Mouse (Mus musculus) midbrain, postnatal 0 days (tissue): Measurements from ENCODE around the gene March5. TPM values are rescaled to one million over a fixed set of nuclear protein-coding genes. Genes with fewer than 3 reads are reported as not detected.
"Not testable (repeated sequence)": the region's sequence is repeated elsewhere in the genome, so short reads cannot be mapped to it uniquely, and the experiment has no call there.

Experiments used
- ATAC-seq: fragments of 200-750 bp; cut with Nextera tagmentation; 2 replicates; pipeline ENCODE4 v1.8.0; 2017; ENCODE audit warnings: moderate number of reproducible peaks, mild to moderate bottlenecking, moderate TSS enrichment, moderate library complexity; ENCODE audit not compliant: low FRiP score
- DNase-seq: peaks from one replicate; pipeline ENCODE4 v3.0.0-alpha.2; 2015; ENCODE audit warnings: low spot score
- H3K27ac ChIP-seq: fragments of 300-500 bp; sonication (generic); 2 replicates; pipeline ENCODE4 v1.5.1; 2014; ENCODE audit warnings: low read depth, mild to moderate bottlenecking, low read length, mixed read lengths
- H3K27me3 ChIP-seq: fragments of 300-500 bp; sonication (generic); 2 replicates; pipeline ENCODE4 v1.6.1; 2014; ENCODE audit warnings: low read length, control low read depth, mixed read lengths; ENCODE audit not compliant: insufficient read depth
- H3K36me3 ChIP-seq: fragments of 300-500 bp; sonication (generic); 2 replicates; pipeline ENCODE4 v1.6.1; 2014; ENCODE audit warnings: low read length, control low read depth, mixed read lengths; ENCODE audit not compliant: insufficient read depth
- H3K4me1 ChIP-seq: fragments of 300-500 bp; sonication (generic); 2 replicates; pipeline ENCODE4 v1.6.1; 2014; ENCODE audit warnings: mild to moderate bottlenecking, control low read depth, antibody characterized with exemption, low read length, mixed read lengths; ENCODE audit not compliant: insufficient read depth
- H3K4me2 ChIP-seq: fragments of 300-500 bp; sonication (generic); 2 replicates; pipeline ENCODE4 v1.6.1; 2014; ENCODE audit warnings: low read depth, mild to moderate bottlenecking, low read length, mixed read lengths; ENCODE audit not compliant: poor library complexity, severe bottlenecking
- H3K4me3 ChIP-seq: fragments of 300-500 bp; sonication (generic); 2 replicates; pipeline ENCODE4 v1.5.1; 2014; ENCODE audit warnings: low read depth, mild to moderate bottlenecking, low read length, moderate library complexity
- H3K9ac ChIP-seq: fragments of 300-500 bp; sonication (generic); replicated peaks from 2 replicates; pipeline ENCODE4 v1.6.1; 2014; ENCODE audit warnings: mild to moderate bottlenecking, low read length, moderate library complexity, mixed read lengths; ENCODE audit not compliant: poor library complexity, severe bottlenecking
- H3K9me3 ChIP-seq: fragments of 300-500 bp; sonication (generic); 2 replicates; pipeline ENCODE4 v1.6.1; 2016; ENCODE audit warnings: low read length, control low read depth
- CTCF ChIP-seq: IDR thresholded peaks from 2 replicates; pipeline ENCODE4 v1.5.1; 2016; ENCODE audit warnings: antibody characterized with exemption, mild to moderate bottlenecking
- WGBS: fragments of 180-500 bp; shearing (Covaris S2); extraction: QIAGEN DNeasy Blood & Tissue Kit; methylation state at CpG from one replicate; pipeline ENCODE4 v1.1.7; 2014; 5-methylcytosine and 5-hydroxymethylcytosine counted together
- polyA plus RNA-seq: library from polyadenylated mRNA; unstranded; fragments of >200 nt; fragmentation: Nextera tagmentation; extraction: Ambion mirVana; gene quantifications from 2 replicates; pipeline ENCODE4 v1.2.1, GENCODE M21; 2015
- total RNA-seq: library from RNA; depleted of rRNA; stranded (reverse); fragments of >200 nt; gene quantifications from 2 replicates; pipeline ENCODE4 v1.2.3, GENCODE M21; 2014

March5 gene
- total and polyA plus RNA-seq, 2 experiments from 2014 or later, result 79.9 to 97.0 TPM

GRCm38 (mm10) chr19:37188366-37188948 is 18.9 kb upstream of the March5 start:
- no peak for TF ChIP-seq CTCF
- no peak overlapping the region for H3K9ac ChIP-seq
- H3K4me1 ChIP-seq, result no peaks in the 10 kb centered on the region
- ATAC-seq, result no peak
- no peak for DNase-seq
- H3K4me2 ChIP-seq, result no peak overlapping the region
- WGBS, result 70% methylated on average over 4 of the region's 4 CpGs
- no peak overlapping the region for H3K4me3 ChIP-seq
- no peaks in the 10 kb centered on the region for H3K36me3 ChIP-seq
- no peaks in the 10 kb centered on the region for H3K9me3 ChIP-seq
- H3K27ac ChIP-seq, result no peak overlapping the region
- no peaks in the 10 kb centered on the region for H3K27me3 ChIP-seq

DNA sequence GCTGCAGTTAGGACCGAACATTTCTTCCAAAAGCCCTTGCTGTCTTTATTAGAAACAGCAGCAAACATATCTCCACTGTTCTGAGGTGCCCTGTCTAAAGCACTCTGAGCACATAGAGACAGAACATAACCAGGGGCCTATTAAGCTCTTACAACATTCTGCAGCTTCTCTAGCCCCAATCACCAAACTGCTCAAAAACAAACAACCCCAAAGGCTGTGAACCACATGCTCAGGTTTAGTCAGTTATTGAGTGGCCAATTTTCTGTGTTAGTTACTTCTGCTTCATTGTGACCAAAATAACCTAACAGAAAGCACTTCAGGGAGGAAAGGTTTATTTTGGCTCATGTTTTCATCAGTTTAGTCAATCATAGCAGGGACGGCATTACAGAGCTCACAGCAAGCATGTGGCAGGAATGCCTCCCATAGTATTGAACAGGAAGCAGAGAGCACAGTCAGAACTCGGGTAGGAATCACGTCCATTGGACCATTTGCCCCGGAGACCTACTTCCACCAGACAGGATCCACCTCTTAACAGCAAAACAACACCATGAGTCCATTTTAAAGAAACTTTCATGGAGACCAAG is 14.8 kb upstream of the March5 start:
- ATAC-seq (no peak), DNase-seq (no peak)
- 80% methylated on average over 5 of the region's 5 CpGs for WGBS
- TF ChIP-seq CTCF, result no peak
- Histone ChIP-seq H3K27me3 (no peaks in the 10 kb centered on the region), H3K4me3 (no peak overlapping the region), H3K36me3 (no peaks in the 10 kb centered on the region), H3K27ac (no peak overlapping the region), H3K4me2 (no peak overlapping the region), H3K4me1 (no peaks in the 10 kb centered on the region), H3K9ac (no peak overlapping the region), H3K9me3 (no peaks in the 10 kb centered on the region)

GRCm38 (mm10) chr19:37198165-37198880 is 9.0 kb upstream of the March5 start:
- no peak for TF ChIP-seq CTCF
- Histone ChIP-seq H3K27ac (no peak overlapping the region), H3K4me3 (no peak overlapping the region), H3K27me3 (no peaks in the 10 kb centered on the region), H3K36me3 (no peaks in the 10 kb centered on the region), H3K4me1 (no peaks in the 10 kb centered on the region), H3K9me3 (no peaks in the 10 kb centered on the region), H3K9ac (no peak overlapping the region), H3K4me2 (no peak overlapping the region)
- ATAC-seq, result no peak
- 77% methylated on average over 1 of the region's 1 CpGs for WGBS
- no peak for DNase-seq

DNA sequence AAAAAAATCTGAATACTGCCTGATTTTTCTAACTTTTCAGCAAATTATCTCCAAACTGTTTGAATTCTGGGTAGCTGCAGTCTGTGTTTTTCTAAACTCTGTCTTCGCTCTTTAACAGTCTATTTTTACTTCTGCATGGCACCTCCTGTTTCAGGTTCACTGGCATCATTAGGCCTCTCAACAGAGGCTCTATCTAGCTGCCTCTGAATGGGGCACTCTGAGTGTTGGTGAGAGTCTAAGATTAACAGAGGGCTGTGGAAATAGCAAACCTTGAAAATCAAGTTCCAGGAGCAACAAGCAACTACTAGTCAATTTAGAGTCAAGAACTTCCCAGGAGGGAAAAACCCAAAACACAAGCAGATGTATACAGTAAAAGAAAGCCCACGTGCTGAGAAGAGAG is 7.5 kb upstream of the March5 start:
- Histone ChIP-seq H3K4me1 (no peaks in the 10 kb centered on the region), H3K9ac (no peak overlapping the region), H3K27me3 (no peaks in the 10 kb centered on the region), H3K4me2 (no peak overlapping the region), H3K27ac (no peak overlapping the region), H3K36me3 (no peaks in the 10 kb centered on the region), H3K4me3 (no peak overlapping the region), H3K9me3 (no peaks in the 10 kb centered on the region)
- TF ChIP-seq CTCF, result no peak
- ATAC-seq, result no peak
- 76% methylated on average over 2 of the region's 2 CpGs for WGBS
- DNase-seq, result no peak

GRCm38 (mm10) chr19:37203371-37203770 is 4.0 kb upstream of the March5 start:
- Histone ChIP-seq H3K9me3 (no peaks in the 10 kb centered on the region), H3K9ac (no peak overlapping the region), H3K27ac (no peak overlapping the region), H3K27me3 (no peaks in the 10 kb centered on the region), H3K4me2 (no peak overlapping the region), H3K36me3 (no peaks in the 10 kb centered on the region), H3K4me1 (no peaks in the 10 kb centered on the region), H3K4me3 (no peak overlapping the region)
- no peak for ATAC-seq
- no peak for TF ChIP-seq CTCF
- DNase-seq, result no peak
- WGBS, result 84% methylated on average over 1 of the region's 1 CpGs

DNA sequence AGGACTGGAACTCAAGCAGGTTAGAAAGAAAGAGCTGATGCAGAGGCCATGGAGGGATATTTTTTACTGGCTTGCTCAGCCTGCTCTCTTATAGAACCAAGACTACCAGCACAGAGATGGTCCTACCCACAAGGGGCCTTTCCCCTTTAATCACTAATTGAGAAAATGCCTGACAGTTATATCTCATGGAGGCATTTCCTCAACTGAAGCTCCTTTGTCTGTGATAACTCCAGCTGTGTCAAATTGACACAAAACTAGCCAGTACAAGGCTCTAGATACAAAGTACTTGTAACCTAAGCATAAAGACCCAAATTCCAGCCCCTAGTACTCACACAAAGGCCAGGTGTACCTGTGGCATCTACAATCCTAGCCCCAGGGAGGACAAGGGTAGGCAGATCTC is 2.2 kb upstream of the March5 start:
- H3K4me3 ChIP-seq, H3K4me2 ChIP-seq, H3K9me3 ChIP-seq, ATAC-seq, H3K36me3 ChIP-seq, H3K4me1 ChIP-seq, H3K27ac ChIP-seq, DNase-seq, H3K9ac ChIP-seq, H3K27me3 ChIP-seq: not testable (repeated sequence)
